Mouse (Mus musculus) midbrain, embryonic 13.5 days (tissue): Measurements from ENCODE around the gene Ndrg4. TPM values are rescaled to one million over a fixed set of nuclear protein-coding genes. Genes with fewer than 3 reads are reported as not detected.

Experiments used
- ATAC-seq: fragments of 200-750 bp; cut with Nextera tagmentation; 2 replicates; pipeline ENCODE4 v1.8.0; 2017; ENCODE audit warnings: mild to moderate bottlenecking, moderate TSS enrichment, moderate library complexity
- H3K27ac ChIP-seq: fragments of 300-500 bp; sonication (generic); 2 replicates; pipeline ENCODE4 v1.5.1; 2015; ENCODE audit warnings: inconsistent platforms, mild to moderate bottlenecking, moderate library complexity
- H3K27me3 ChIP-seq: fragments of 300-500 bp; sonication (generic); 2 replicates; pipeline ENCODE4 v1.6.1; 2015; ENCODE audit warnings: mild to moderate bottlenecking, inconsistent platforms
- H3K36me3 ChIP-seq: fragments of 300-500 bp; sonication (generic); 2 replicates; pipeline ENCODE4 v1.6.1; 2015; ENCODE audit warnings: mild to moderate bottlenecking, inconsistent platforms
- H3K4me1 ChIP-seq: fragments of 300-500 bp; sonication (generic); replicated peaks from 2 replicates; pipeline ENCODE4 v1.6.1; 2015; ENCODE audit warnings: inconsistent platforms
- H3K4me2 ChIP-seq: fragments of 300-500 bp; sonication (generic); replicated peaks from 2 replicates; pipeline ENCODE4 v1.6.1; 2015; ENCODE audit warnings: moderate library complexity, mild to moderate bottlenecking, inconsistent platforms
- H3K4me3 ChIP-seq: fragments of 300-500 bp; sonication (generic); replicated peaks from 2 replicates; pipeline ENCODE4 v1.5.1; 2015; ENCODE audit warnings: mild to moderate bottlenecking, inconsistent platforms
- H3K9ac ChIP-seq: fragments of 300-500 bp; sonication (generic); replicated peaks from 2 replicates; pipeline ENCODE4 v1.6.1; 2015; ENCODE audit warnings: mild to moderate bottlenecking, inconsistent platforms
- H3K9me3 ChIP-seq: fragments of 300-500 bp; sonication (generic); 2 replicates; pipeline ENCODE4 v1.6.1; 2016; ENCODE audit warnings: mild to moderate bottlenecking, inconsistent platforms
- WGBS: fragments of 180-500 bp; shearing (Covaris S2); methylation state at CpG from one replicate; pipeline ENCODE4 v1.1.7; 2015; 5-methylcytosine and 5-hydroxymethylcytosine counted together
- polyA plus RNA-seq: library from polyadenylated mRNA; unstranded; fragments of >200 nt; fragmentation: Nextera tagmentation; extraction: Ambion mirVana; gene quantifications from 2 replicates; pipeline ENCODE4 v1.2.1, GENCODE M21; 2015

Ndrg4 gene
- 159 and 168 TPM in 2 replicates for polyA plus RNA-seq

- H3K9ac ChIP-seq: peak within 1 kb of the TSS; percentile 77
- H3K4me2 ChIP-seq: peak within 1 kb of the TSS; percentile 82
- no peak for ATAC-seq
- H3K4me3 ChIP-seq: peak within 1 kb of the TSS; percentile 62
- peaks cover 14% of the 10 kb centered on the region for H3K4me1 ChIP-seq
- H3K27me3 ChIP-seq: peaks cover 60% of the 10 kb centered on the region
- no peaks in the 10 kb centered on the region for H3K36me3 ChIP-seq
- H3K27ac ChIP-seq: peak within 1 kb of the TSS; percentile 30; the same call in 1 of the 2 replicates
- no peaks in the 10 kb centered on the region for H3K9me3 ChIP-seq
- WGBS: 47% methylated on average over 9 of the region's 9 CpGs
Measured at GRCm38 (mm10) chr8:95676631-95677030, at the start of gene Ndrg4. Gene Ndrg4 (plus strand): TSS chr8:95676980.

GRCm38 (mm10) chr8:95632840-95633239 lies 43.9 kb upstream of the Ndrg4 start:
- no peak overlapping the region for H3K27ac ChIP-seq
- H3K4me2 ChIP-seq: peak overlapping the region; percentile 90
- H3K9ac ChIP-seq: no peak overlapping the region
- peak; percentile 66 for ATAC-seq
- peaks cover 21% of the 10 kb centered on the region; the same call in 1 of the 2 replicates for H3K27me3 ChIP-seq
- peak overlapping the region; percentile 67 for H3K4me3 ChIP-seq
- H3K4me1 ChIP-seq: peaks cover 9% of the 10 kb centered on the region
- H3K9me3 ChIP-seq: no peaks in the 10 kb centered on the region
- WGBS: 84% methylated on average over 6 of the region's 6 CpGs
- H3K36me3 ChIP-seq: no peaks in the 10 kb centered on the region

GRCm38 (mm10) chr8:95633262-95634062 lies 43.3 kb upstream of the Ndrg4 start, which contains the start of gene Gins3:
Gene Gins3 (plus strand): TSS chr8:95633453.
- no peak within 1 kb of the TSS for H3K27ac ChIP-seq

GRCm38 (mm10) chr8:95634063-95634340 lies 42.8 kb upstream of the Ndrg4 start:
- H3K36me3 ChIP-seq: no peaks in the 10 kb centered on the region
- peak overlapping the region; percentile 90 for H3K4me2 ChIP-seq
- H3K4me1 ChIP-seq: peaks cover 9% of the 10 kb centered on the region
- H3K9me3 ChIP-seq: no peaks in the 10 kb centered on the region
- peak overlapping the region; percentile 67 for H3K4me3 ChIP-seq
- H3K27ac ChIP-seq: no peak overlapping the region
- WGBS: 4% methylated on average over 6 of the region's 6 CpGs
- peak overlapping the region; percentile 69; the same call in 1 of the 2 replicates for H3K9ac ChIP-seq
- no peak for ATAC-seq
- H3K27me3 ChIP-seq: peaks cover 13% of the 10 kb centered on the region; the same call in 1 of the 2 replicates

More at GRCm38 (mm10) chr8:95633262-95634062, 43.3 kb upstream of the Ndrg4 start, which contains the start of gene Gins3:
- no peaks in the 10 kb centered on the region for H3K36me3 ChIP-seq
- H3K9me3 ChIP-seq: no peaks in the 10 kb centered on the region
- peak within 1 kb of the TSS; percentile 90 for H3K4me2 ChIP-seq
- peak; percentile 98 for ATAC-seq
- H3K27me3 ChIP-seq: peaks cover 19% of the 10 kb centered on the region; the same call in 1 of the 2 replicates
- peak within 1 kb of the TSS; percentile 69 for H3K9ac ChIP-seq
- peaks cover 9% of the 10 kb centered on the region for H3K4me1 ChIP-seq
- WGBS: under 1% methylated on average over 52 of the region's 52 CpGs
- peak within 1 kb of the TSS; percentile 67 for H3K4me3 ChIP-seq

- ATAC-seq: no peak
- peaks cover 12% of the 10 kb centered on the region; the same call in 1 of the 2 replicates for H3K36me3 ChIP-seq
- H3K4me2 ChIP-seq: no peak overlapping the region
- H3K9me3 ChIP-seq: no peaks in the 10 kb centered on the region
- 91% methylated on average over 2 of the region's 2 CpGs for WGBS
- no peak overlapping the region for H3K27ac ChIP-seq
- no peaks in the 10 kb centered on the region for H3K27me3 ChIP-seq
- no peak overlapping the region for H3K9ac ChIP-seq
- H3K4me1 ChIP-seq: no peaks in the 10 kb centered on the region
- no peak overlapping the region for H3K4me3 ChIP-seq
Measured at GRCm38 (mm10) chr8:95644942-95645341, 31.8 kb upstream of the Ndrg4 start.

- 82% methylated on average over 3 of the region's 3 CpGs for WGBS
- Histone ChIP-seq H3K9me3 (no peaks in the 10 kb centered on the region), H3K27me3 (no peaks in the 10 kb centered on the region), H3K36me3 (peaks cover 9% of the 10 kb centered on the region; the same call in 1 of the 2 replicates), H3K9ac (no peak overlapping the region), H3K4me2 (no peak overlapping the region), H3K4me1 (no peaks in the 10 kb centered on the region; the same call in 1 of the 2 replicates), H3K4me3 (no peak overlapping the region), H3K27ac (no peak overlapping the region)
- ATAC-seq: no peak
Measured at GRCm38 (mm10) chr8:95648251-95648650, 28.5 kb upstream of the Ndrg4 start.

GRCm38 (mm10) chr8:95653351-95653750 lies 23.4 kb upstream of the Ndrg4 start:
- no peaks in the 10 kb centered on the region; the same call in 1 of the 2 replicates for H3K4me1 ChIP-seq
- H3K4me2 ChIP-seq: no peak overlapping the region
- no peak for ATAC-seq
- no peak overlapping the region for H3K27ac ChIP-seq
- no peaks in the 10 kb centered on the region for H3K9me3 ChIP-seq
- H3K9ac ChIP-seq: no peak overlapping the region
- 84% methylated on average over 5 of the region's 5 CpGs for WGBS
- no peaks in the 10 kb centered on the region for H3K27me3 ChIP-seq
- H3K4me3 ChIP-seq: no peak overlapping the region
- no peaks in the 10 kb centered on the region for H3K36me3 ChIP-seq

- no peak overlapping the region for H3K4me3 ChIP-seq
- no peaks in the 10 kb centered on the region for H3K9me3 ChIP-seq
- WGBS: 79% methylated on average over 7 of the region's 7 CpGs
- no peak for ATAC-seq
- H3K36me3 ChIP-seq: no peaks in the 10 kb centered on the region
- no peak overlapping the region for H3K4me2 ChIP-seq
- H3K4me1 ChIP-seq: no peaks in the 10 kb centered on the region; the same call in 1 of the 2 replicates
- no peak overlapping the region for H3K9ac ChIP-seq
- H3K27me3 ChIP-seq: no peaks in the 10 kb centered on the region
- no peak overlapping the region for H3K27ac ChIP-seq
Measured at GRCm38 (mm10) chr8:95655831-95656230, 20.9 kb upstream of the Ndrg4 start.

GRCm38 (mm10) chr8:95656316-95657002 lies 20.3 kb upstream of the Ndrg4 start:
- no peak overlapping the region for H3K4me3 ChIP-seq
- WGBS: 63% methylated on average over 5 of the region's 5 CpGs
- H3K9ac ChIP-seq: no peak overlapping the region
- no peak overlapping the region for H3K4me2 ChIP-seq
- no peaks in the 10 kb centered on the region for H3K4me1 ChIP-seq
- no peaks in the 10 kb centered on the region for H3K36me3 ChIP-seq
- H3K9me3 ChIP-seq: no peaks in the 10 kb centered on the region
- ATAC-seq: no peak
- no peaks in the 10 kb centered on the region for H3K27me3 ChIP-seq
- H3K27ac ChIP-seq: no peak overlapping the region

- H3K9me3 ChIP-seq: no peaks in the 10 kb centered on the region
- no peak overlapping the region for H3K4me2 ChIP-seq
- H3K4me1 ChIP-seq: no peaks in the 10 kb centered on the region
- H3K27ac ChIP-seq: no peak overlapping the region
- no peak overlapping the region for H3K9ac ChIP-seq
- H3K36me3 ChIP-seq: no peaks in the 10 kb centered on the region
- no peaks in the 10 kb centered on the region for H3K27me3 ChIP-seq
- no peak overlapping the region for H3K4me3 ChIP-seq
- ATAC-seq: no peak
- WGBS: 69% methylated on average over 2 of the region's 2 CpGs
Measured at GRCm38 (mm10) chr8:95657523-95657922, 19.3 kb upstream of the Ndrg4 start.

- 75% methylated on average over 6 of the region's 6 CpGs for WGBS
- Histone ChIP-seq H3K27ac (no peak overlapping the region), H3K4me1 (no peaks in the 10 kb centered on the region), H3K27me3 (no peaks in the 10 kb centered on the region), H3K36me3 (no peaks in the 10 kb centered on the region), H3K9me3 (no peaks in the 10 kb centered on the region), H3K4me2 (no peak overlapping the region), H3K4me3 (no peak overlapping the region), H3K9ac (no peak overlapping the region)
- no peak for ATAC-seq
Measured at GRCm38 (mm10) chr8:95660334-95660882, 16.4 kb upstream of the Ndrg4 start.

- Histone ChIP-seq H3K4me1 (no peaks in the 10 kb centered on the region), H3K36me3 (no peaks in the 10 kb centered on the region), H3K9ac (no peak overlapping the region), H3K9me3 (no peaks in the 10 kb centered on the region), H3K27me3 (no peaks in the 10 kb centered on the region), H3K4me3 (no peak overlapping the region), H3K27ac (no peak overlapping the region), H3K4me2 (no peak overlapping the region)
- 81% methylated on average over 8 of the region's 8 CpGs for WGBS
- no peak for ATAC-seq
Measured at GRCm38 (mm10) chr8:95661085-95661484, 15.7 kb upstream of the Ndrg4 start.
